Mouse (Mus musculus): Measurements from ENCODE around the gene Asic2. TPM values are rescaled to one million over a fixed set of nuclear protein-coding genes. Genes with fewer than 3 reads are reported as not detected.
"Not testable (repeated sequence)": the region's sequence is repeated elsewhere in the genome, so short reads cannot be mapped to it uniquely, and the experiment has no call there.

Asic2 gene
- polyA plus RNA-seq, 1 experiment from 2014 or later = 0.35 TPM

GRCm38 (mm10) chr11:81283185-81283584 is 685.1 kb downstream of the Asic2 start:
- Histone ChIP-seq H3K36me3 (no peaks in the 10 kb centered on the region), H3K27ac (replicated peaks) (no peak overlapping the region), H3K4me3 (replicated peaks) (no peak overlapping the region), H3K4me1 (no peaks in the 10 kb centered on the region), H3K27me3 (0 out of 2 replicates have a peak, but pooled peaks cover 3% of the 10 kb centered on the region), H3K9me3 (replicated peaks) (no peaks in the 10 kb centered on the region), H3K9ac (no peak overlapping the region), H3K4me2 (replicated peaks) (no peak overlapping the region)
- 52% methylated on average over 6 of the region's 6 CpGs for WGBS
- no peak for ATAC-seq (ENCODE audit: insufficient number of reproducible peaks, low FRiP score, low TSS enrichment, low read depth)

- H3K4me3 ChIP-seq (replicated peaks) = no peak overlapping the region
- H3K27ac ChIP-seq (replicated peaks) = no peak overlapping the region
- no peak for ATAC-seq (ENCODE audit: insufficient number of reproducible peaks, low FRiP score, low TSS enrichment, low read depth)
- 34% methylated on average over 2 of the region's 2 CpGs for WGBS
- no peaks in the 10 kb centered on the region for H3K9me3 ChIP-seq (replicated peaks)
- H3K36me3 ChIP-seq = no peaks in the 10 kb centered on the region
- H3K4me1 ChIP-seq = no peaks in the 10 kb centered on the region
- 0 out of 2 replicates have a peak, but pooled peaks cover 3% of the 10 kb centered on the region for H3K27me3 ChIP-seq
- H3K4me2 ChIP-seq (replicated peaks) = no peak overlapping the region
- H3K9ac ChIP-seq = no peak overlapping the region
Measured at GRCm38 (mm10) chr11:81280070-81280469, 688.2 kb downstream of the Asic2 start.

- no peak overlapping the region for H3K27ac ChIP-seq (replicated peaks)
- 0 out of 2 replicates have a peak, but pooled peaks cover 2% of the 10 kb centered on the region for H3K27me3 ChIP-seq
- no peaks in the 10 kb centered on the region for H3K36me3 ChIP-seq
- no peak overlapping the region for H3K4me3 ChIP-seq (replicated peaks)
- no peak for ATAC-seq (ENCODE audit: insufficient number of reproducible peaks, low FRiP score, low TSS enrichment, low read depth)
- no peak overlapping the region for H3K9ac ChIP-seq
- 45% methylated on average over 5 of the region's 5 CpGs for WGBS
- H3K9me3 ChIP-seq (replicated peaks) = no peaks in the 10 kb centered on the region
- no peaks in the 10 kb centered on the region for H3K4me1 ChIP-seq
- H3K4me2 ChIP-seq (replicated peaks) = no peak overlapping the region
Measured at GRCm38 (mm10) chr11:81277406-81277805, 690.9 kb downstream of the Asic2 start.

- Histone ChIP-seq H3K4me3 (replicated peaks) (no peak overlapping the region), H3K4me2 (replicated peaks) (no peak overlapping the region), H3K9ac (no peak overlapping the region), H3K4me1 (no peaks in the 10 kb centered on the region), H3K27ac (replicated peaks) (no peak overlapping the region), H3K9me3 (replicated peaks) (no peaks in the 10 kb centered on the region), H3K36me3 (no peaks in the 10 kb centered on the region), H3K27me3 (no peaks in the 10 kb centered on the region)
- no peak for ATAC-seq (ENCODE audit: insufficient number of reproducible peaks, low FRiP score, low TSS enrichment, low read depth)
- 91% methylated on average over 16 of the region's 16 CpGs for WGBS
Measured at GRCm38 (mm10) chr11:81272677-81273418, 695.4 kb downstream of the Asic2 start.

GRCm38 (mm10) chr11:81271422-81271821 is 696.8 kb downstream of the Asic2 start:
- Histone ChIP-seq H3K27me3 (no peaks in the 10 kb centered on the region), H3K4me1 (no peaks in the 10 kb centered on the region), H3K4me3 (replicated peaks) (no peak overlapping the region), H3K9ac (no peak overlapping the region), H3K4me2 (replicated peaks) (no peak overlapping the region), H3K36me3 (no peaks in the 10 kb centered on the region), H3K9me3 (replicated peaks) (no peaks in the 10 kb centered on the region), H3K27ac (replicated peaks) (no peak overlapping the region)
- no peak for ATAC-seq (ENCODE audit: insufficient number of reproducible peaks, low FRiP score, low TSS enrichment, low read depth)
- WGBS = 62% methylated on average over 1 of the region's 1 CpGs

- Histone ChIP-seq H3K9ac (no peak overlapping the region), H3K4me2 (replicated peaks) (no peak overlapping the region), H3K36me3 (no peaks in the 10 kb centered on the region), H3K4me3 (replicated peaks) (no peak overlapping the region), H3K9me3 (replicated peaks) (no peaks in the 10 kb centered on the region), H3K27ac (replicated peaks) (no peak overlapping the region), H3K27me3 (no peaks in the 10 kb centered on the region), H3K4me1 (no peaks in the 10 kb centered on the region)
- no peak for ATAC-seq (ENCODE audit: insufficient number of reproducible peaks, low FRiP score, low TSS enrichment, low read depth)
- 39% methylated on average over 7 of the region's 7 CpGs for WGBS
Measured at GRCm38 (mm10) chr11:81270518-81270917, 697.7 kb downstream of the Asic2 start.

GRCm38 (mm10) chr11:81263757-81264156 is 704.5 kb downstream of the Asic2 start:
- WGBS = 72% methylated on average over 2 of the region's 2 CpGs
- H3K27ac ChIP-seq (replicated peaks) = no peak overlapping the region
- no peak overlapping the region for H3K4me2 ChIP-seq (replicated peaks)
- H3K9ac ChIP-seq = no peak overlapping the region
- H3K36me3 ChIP-seq = no peaks in the 10 kb centered on the region
- H3K4me3 ChIP-seq (replicated peaks) = no peak overlapping the region
- no peak for ATAC-seq (ENCODE audit: insufficient number of reproducible peaks, low FRiP score, low TSS enrichment, low read depth)
- no peaks in the 10 kb centered on the region for H3K9me3 ChIP-seq (replicated peaks)
- H3K4me1 ChIP-seq = no peaks in the 10 kb centered on the region
- H3K27me3 ChIP-seq = no peaks in the 10 kb centered on the region

GRCm38 (mm10) chr11:81263193-81263592 is 705.1 kb downstream of the Asic2 start:
- H3K27me3 ChIP-seq = no peaks in the 10 kb centered on the region
- H3K4me2 ChIP-seq (replicated peaks) = no peak overlapping the region
- no peak overlapping the region for H3K27ac ChIP-seq (replicated peaks)
- no peaks in the 10 kb centered on the region for H3K36me3 ChIP-seq
- no peaks in the 10 kb centered on the region for H3K9me3 ChIP-seq (replicated peaks)
- no peak for ATAC-seq (ENCODE audit: insufficient number of reproducible peaks, low FRiP score, low TSS enrichment, low read depth)
- no peaks in the 10 kb centered on the region for H3K4me1 ChIP-seq
- no peak overlapping the region for H3K4me3 ChIP-seq (replicated peaks)
- 70% methylated on average over 1 of the region's 1 CpGs for WGBS
- no peak overlapping the region for H3K9ac ChIP-seq

GRCm38 (mm10) chr11:81261259-81261658 is 707.0 kb downstream of the Asic2 start:
- WGBS = 67% methylated on average over 3 of the region's 3 CpGs
- no peak overlapping the region for H3K4me3 ChIP-seq (replicated peaks)
- no peak overlapping the region for H3K4me2 ChIP-seq (replicated peaks)
- no peak for ATAC-seq (ENCODE audit: insufficient number of reproducible peaks, low FRiP score, low TSS enrichment, low read depth)
- no peaks in the 10 kb centered on the region for H3K9me3 ChIP-seq (replicated peaks)
- H3K36me3 ChIP-seq = no peaks in the 10 kb centered on the region
- H3K27me3 ChIP-seq = no peaks in the 10 kb centered on the region
- H3K27ac ChIP-seq (replicated peaks) = no peak overlapping the region
- no peak overlapping the region for H3K9ac ChIP-seq
- no peaks in the 10 kb centered on the region for H3K4me1 ChIP-seq

- not testable (repeated sequence) for H3K27ac ChIP-seq (replicated peaks); H3K4me2 ChIP-seq (replicated peaks); H3K4me1 ChIP-seq; H3K36me3 ChIP-seq; H3K4me3 ChIP-seq (replicated peaks); H3K9ac ChIP-seq; H3K27me3 ChIP-seq; ATAC-seq (ENCODE audit: insufficient number of reproducible peaks, low FRiP score, low TSS enrichment, low read depth); H3K9me3 ChIP-seq (replicated peaks)
- WGBS = 93% methylated on average over 18 of the region's 18 CpGs
Measured at GRCm38 (mm10) chr11:81241183-81241582, 727.1 kb downstream of the Asic2 start.

GRCm38 (mm10) chr11:81239966-81240681 is 728.1 kb downstream of the Asic2 start:
- Histone ChIP-seq H3K36me3 (no peaks in the 10 kb centered on the region), H3K27me3 (no peaks in the 10 kb centered on the region), H3K4me3 (replicated peaks) (no peak overlapping the region), H3K9me3 (replicated peaks) (no peaks in the 10 kb centered on the region), H3K4me2 (replicated peaks) (no peak overlapping the region), H3K27ac (replicated peaks) (no peak overlapping the region), H3K4me1 (0 out of 2 replicates have a peak, but pooled peaks cover 5% of the 10 kb centered on the region), H3K9ac (no peak overlapping the region)
- 58% methylated on average over 13 of the region's 13 CpGs for WGBS
- ATAC-seq (ENCODE audit: insufficient number of reproducible peaks, low FRiP score, low TSS enrichment, low read depth) = no peak
